Mouse (Mus musculus) G1E (cell line): Measurements from ENCODE around the gene 5730596B20Rik. TPM values are rescaled to one million over a fixed set of nuclear protein-coding genes. Genes with fewer than 3 reads are reported as not detected.

Experiments used
- ATAC-seq: 2 replicates; pipeline ENCODE4 v1.8.0; 2016; ENCODE audit warnings: mild to moderate bottlenecking; ENCODE audit not compliant: insufficient number of reproducible peaks, poor library complexity, low FRiP score, severe bottlenecking; ENCODE audit errors: extremely low read depth
- DNase-seq: peaks from one replicate; pipeline ENCODE4 v3.0.0; 2012; ENCODE audit warnings: low spot score
- H3K27me3 ChIP-seq: 2 replicates; pipeline ENCODE4 v1.6.1; 2012; ENCODE audit warnings: mild to moderate bottlenecking, low read length, inconsistent platforms; ENCODE audit not compliant: insufficient read depth
- H3K36me3 ChIP-seq: replicated peaks from 2 replicates; pipeline ENCODE3; 2012; ENCODE audit warnings: mild to moderate bottlenecking, inconsistent platforms
- H3K4me1 ChIP-seq: 2 replicates; pipeline ENCODE4 v1.6.1; 2012; ENCODE audit warnings: low read depth, low read length, inconsistent platforms, mixed read lengths; ENCODE audit not compliant: insufficient read depth
- H3K4me3 ChIP-seq: 2 replicates; pipeline ENCODE4 v1.5.1; 2012; ENCODE audit warnings: low read depth, mild to moderate bottlenecking, inconsistent platforms, low read length, moderate library complexity, mixed read lengths
- H3K9me3 ChIP-seq: replicated peaks from 2 replicates; pipeline ENCODE4 v1.6.1; 2012; ENCODE audit warnings: inconsistent platforms
- CTCF ChIP-seq: IDR thresholded peaks from 2 replicates; pipeline ENCODE4 v1.5.1; 2012; ENCODE audit warnings: low read depth, low read length, inconsistent platforms, mixed read lengths
- GATA1 ChIP-seq: IDR thresholded peaks from 2 replicates; pipeline ENCODE4 v1.6.1; 2012; ENCODE audit warnings: borderline replicate concordance, low read length, inconsistent platforms, mixed read lengths
- GATA2 ChIP-seq: IDR thresholded peaks from 2 replicates; pipeline ENCODE4 v1.6.1; 2012; ENCODE audit warnings: low read depth, low read length, inconsistent platforms, borderline replicate concordance
- POLR2AphosphoS5 ChIP-seq: IDR thresholded peaks from 2 replicates; pipeline ENCODE4 v1.6.1; 2012; ENCODE audit warnings: low read depth, low read length, inconsistent platforms; ENCODE audit not compliant: insufficient replicate concordance
- TAL1 ChIP-seq: conservative IDR thresholded peaks from 2 replicates; pipeline ENCODE4 v1.6.1; 2012; ENCODE audit warnings: low read depth, low read length, inconsistent platforms, mixed read lengths
- polyA plus RNA-seq: library from polyadenylated mRNA; stranded (reverse); fragments of >175 nt; gene quantifications from 2 replicates; pipeline ENCODE4 v1.2.3, GENCODE M21; 2012
- total RNA-seq, 2 experiments: library from RNA; stranded (forward) in 1 of 2; stranded (reverse) in 1 of 2; fragments of 200-1000 nt in 1 of 2; fragments of >200 nt in 1 of 2; fragmentation: Nextera tagmentation in 1 of 2; gene quantifications; 2 replicates each; pipeline ENCODE4 v1.2.3; 2014 to 2017

The 5730596B20Rik gene
- total and polyA plus RNA-seq, 3 experiments = 0.05 TPM; not detected in 2

- no peaks in the 10 kb centered on the region for H3K9me3 ChIP-seq
- H3K4me3 ChIP-seq = no peak overlapping the region
- H3K27me3 ChIP-seq = peaks cover 27% of the 10 kb centered on the region
- H3K36me3 ChIP-seq = no peaks in the 10 kb centered on the region
- ATAC-seq (no peak), DNase-seq (no peak)
- no peak for TF ChIP-seq GATA1
- no peak for TF ChIP-seq GATA2
- no peak for TF ChIP-seq POLR2AphosphoS5
- no peak for TF ChIP-seq CTCF
- no peak for TF ChIP-seq TAL1
- no peaks in the 10 kb centered on the region for H3K4me1 ChIP-seq
These were observed 4.7 kb downstream of the 5730596B20Rik start for GRCm38 (mm10) chr6:52182030-52182429.

- peaks cover 19% of the 10 kb centered on the region for H3K27me3 ChIP-seq
- no peak for TF ChIP-seq CTCF
- no peak for TF ChIP-seq POLR2AphosphoS5
- no peak for TF ChIP-seq GATA1
- TF ChIP-seq TAL1 = no peak
- TF ChIP-seq GATA2 = no peak
- no peak overlapping the region for H3K4me3 ChIP-seq
- ATAC-seq = no peak
- no peaks in the 10 kb centered on the region for H3K4me1 ChIP-seq
- H3K36me3 ChIP-seq = no peaks in the 10 kb centered on the region
- H3K9me3 ChIP-seq = no peaks in the 10 kb centered on the region
- no peak for DNase-seq
These were observed 5.5 kb downstream of the 5730596B20Rik start for GRCm38 (mm10) chr6:52182793-52183192.

DNA sequence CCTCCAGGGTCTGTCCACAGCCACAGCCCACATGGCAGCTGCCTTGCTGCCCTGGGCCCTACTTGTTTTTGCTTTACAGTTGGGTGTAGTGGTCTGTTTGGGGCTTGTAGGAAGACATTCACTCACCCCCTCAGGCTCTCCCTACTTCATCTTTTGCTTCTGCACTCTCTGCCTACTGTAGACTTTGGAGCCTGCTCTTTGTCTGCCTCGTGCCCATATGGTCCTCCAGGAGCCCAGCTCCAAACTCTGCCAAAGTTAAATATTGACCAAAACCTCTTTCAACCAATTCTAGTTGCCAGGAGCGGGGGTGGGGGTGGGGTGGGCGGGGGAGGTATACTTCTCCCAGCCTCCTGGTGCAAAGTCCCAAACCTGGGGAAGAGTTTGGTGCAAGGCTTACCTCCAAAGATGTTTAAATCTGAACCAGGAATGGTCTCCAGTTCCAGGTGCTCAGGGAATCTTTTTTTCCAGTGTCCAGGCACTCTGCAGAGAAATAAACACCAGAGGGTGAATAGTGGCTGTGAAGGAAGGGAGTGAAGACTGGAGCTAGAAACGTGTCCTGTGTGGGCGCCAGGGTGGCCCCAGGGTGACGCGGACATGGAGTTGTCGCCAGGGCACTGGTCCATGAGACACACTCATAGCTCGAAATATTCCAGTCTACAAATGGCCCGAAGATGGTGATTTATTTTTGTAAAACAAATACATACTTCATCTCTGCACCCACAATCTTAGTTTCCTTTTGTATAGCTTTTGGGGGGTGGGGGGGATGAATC, 6.2 kb downstream of the 5730596B20Rik start:
- ATAC-seq (no peak), DNase-seq (no peak)
- H3K36me3 ChIP-seq = no peaks in the 10 kb centered on the region
- no peak overlapping the region for H3K4me3 ChIP-seq
- peaks cover 14% of the 10 kb centered on the region for H3K27me3 ChIP-seq
- no peaks in the 10 kb centered on the region for H3K4me1 ChIP-seq
- TF ChIP-seq GATA1 (no peak), CTCF (no peak), POLR2AphosphoS5 (no peak), TAL1 (no peak), GATA2 (no peak)
- no peaks in the 10 kb centered on the region for H3K9me3 ChIP-seq

DNA sequence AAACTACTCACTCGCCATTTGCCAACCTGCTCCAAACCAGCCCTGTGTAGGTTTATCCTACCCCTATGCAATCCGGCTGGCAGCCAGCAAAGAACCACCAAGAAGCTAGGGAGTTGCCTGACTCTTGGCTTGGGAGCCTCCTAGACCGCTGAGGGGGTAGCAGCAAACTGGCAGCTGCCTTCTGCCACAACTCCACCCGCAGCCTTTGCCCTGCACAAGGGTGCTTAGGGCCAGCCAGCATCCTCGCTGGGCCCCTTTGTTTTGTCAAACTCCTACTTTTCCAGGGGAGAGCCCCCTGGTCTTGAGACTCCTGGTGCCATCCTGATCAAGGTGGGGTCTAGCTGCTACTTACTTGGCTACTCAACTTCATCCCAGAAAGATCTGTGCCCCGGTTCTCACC, 7.4 kb downstream of the 5730596B20Rik start:
- Histone ChIP-seq H3K4me1 (no peaks in the 10 kb centered on the region), H3K36me3 (no peaks in the 10 kb centered on the region), H3K9me3 (no peaks in the 10 kb centered on the region), H3K27me3 (peaks cover 4% of the 10 kb centered on the region; the same call in 1 of the 2 replicates), H3K4me3 (no peak overlapping the region)
- no peak for DNase-seq
- TF ChIP-seq CTCF (no peak), GATA2 (no peak)
- ATAC-seq = no peak

- no peak for DNase-seq
- Histone ChIP-seq H3K9me3 (no peaks in the 10 kb centered on the region), H3K4me1 (no peaks in the 10 kb centered on the region), H3K4me3 (no peak overlapping the region), H3K27me3 (peaks cover 4% of the 10 kb centered on the region; the same call in 1 of the 2 replicates), H3K36me3 (no peaks in the 10 kb centered on the region)
- TF ChIP-seq GATA1 = no peak
- no peak for ATAC-seq
These were observed 7.9 kb downstream of the 5730596B20Rik start for GRCm38 (mm10) chr6:52185222-52185621.

- Histone ChIP-seq H3K9me3 (no peaks in the 10 kb centered on the region), H3K27me3 (peaks cover 4% of the 10 kb centered on the region; the same call in 1 of the 2 replicates), H3K4me3 (no peak overlapping the region), H3K36me3 (no peaks in the 10 kb centered on the region), H3K4me1 (no peaks in the 10 kb centered on the region)
- TF ChIP-seq TAL1 (no peak), GATA2 (no peak), CTCF (no peak), GATA1 (no peak), POLR2AphosphoS5 (no peak)
- DNase-seq (no peak), ATAC-seq (no peak)
These were observed 8.5 kb downstream of the 5730596B20Rik start for GRCm38 (mm10) chr6:52185834-52186233.

- peaks cover 4% of the 10 kb centered on the region; the same call in 1 of the 2 replicates for H3K27me3 ChIP-seq
- H3K4me3 ChIP-seq = no peak overlapping the region
- H3K36me3 ChIP-seq = no peaks in the 10 kb centered on the region
- DNase-seq (no peak), ATAC-seq (no peak)
- peaks cover 4% of the 10 kb centered on the region; the same call in 1 of the 2 replicates for H3K9me3 ChIP-seq
- TF ChIP-seq GATA1 = no peak
- TF ChIP-seq CTCF = no peak
- no peak for TF ChIP-seq TAL1
- no peak for TF ChIP-seq GATA2
- TF ChIP-seq POLR2AphosphoS5 = no peak
- H3K4me1 ChIP-seq = no peaks in the 10 kb centered on the region
These were observed 9.2 kb downstream of the 5730596B20Rik start for GRCm38 (mm10) chr6:52186500-52186899.
